Mouse (Mus musculus) thymus, adult 2 months (tissue): ENCODE results near the gene Actn1.

Experiments used
- CTCF ChIP-seq: fragments of 200-500 bp; IDR thresholded peaks from 2 replicates; pipeline ENCODE4 v1.5.1; 2012; ENCODE audit warnings: mild to moderate bottlenecking, control low read depth, low read length, moderate library complexity, borderline replicate concordance; ENCODE audit not compliant: control insufficient read depth, poor library complexity, insufficient read depth; ENCODE audit errors: extremely low read depth
- POLR2A ChIP-seq: fragments of 200-500 bp; IDR thresholded peaks from 2 replicates; pipeline ENCODE4 v1.6.1; 2012; ENCODE audit warnings: mild to moderate bottlenecking, low read length, control low read depth, moderate library complexity; ENCODE audit not compliant: control insufficient read depth, poor library complexity, insufficient read depth; ENCODE audit errors: extremely low read depth

DNA sequence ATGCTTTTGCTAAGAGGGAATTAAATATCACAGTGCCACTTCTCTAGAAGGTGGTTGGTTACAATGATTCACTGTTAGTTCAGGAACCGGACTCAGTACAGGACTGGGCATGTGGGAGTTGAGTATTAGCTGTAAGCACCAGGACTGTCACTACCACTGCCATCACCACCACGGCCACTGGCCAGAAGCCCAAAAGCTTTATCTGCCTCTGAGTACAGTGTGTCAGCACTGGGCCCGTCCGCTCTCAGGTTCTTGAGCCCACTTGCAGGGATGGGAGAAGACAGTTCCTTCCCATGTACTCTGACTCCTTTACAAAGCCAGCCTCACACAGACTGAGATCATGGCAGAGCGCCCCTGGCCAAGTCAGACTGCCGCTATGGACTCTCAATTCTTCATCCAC lies 16.0 kb downstream of the Actn1 start:
- TF ChIP-seq CTCF (no peak), POLR2A (no peak)
